Mouse (Mus musculus): ENCODE measurements around the gene Gm28305. TPM values are rescaled to one million over a fixed set of nuclear protein-coding genes. Genes with fewer than 3 reads are reported as not detected.

The Gm28305 gene
- polyA plus RNA-seq, 1 experiment, result not detected

DNA sequence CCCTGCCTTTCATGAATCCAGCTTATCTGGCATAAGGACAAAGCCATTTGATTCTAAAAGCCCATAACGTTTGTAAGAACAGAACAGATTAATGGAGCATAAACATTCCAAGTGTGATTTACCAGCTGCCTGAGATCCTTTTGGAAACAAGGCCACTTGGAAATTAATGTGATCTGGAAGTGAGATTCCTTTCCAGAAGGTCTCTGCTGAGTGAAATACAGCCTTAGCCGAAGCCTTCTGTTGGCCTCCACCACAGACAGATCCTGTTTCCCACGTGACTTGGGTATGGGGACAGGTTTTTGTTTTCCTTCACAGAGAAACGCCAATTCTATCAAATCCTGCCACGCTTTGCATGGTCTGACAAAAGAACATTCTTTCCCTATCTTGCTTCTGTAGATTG, 83.2 kb downstream of the Gm28305 start:
- DNase-seq (ENCODE audit: extremely low spot score in 1 of 2, low spot score in 1 of 2), result no peak

Other genes starting within 250 kb of the Gm28305 start
- 8.9 and 10.8 TPM in 2 replicates for gene Nphp3, start 38.1 kb upstream of the Gm28305 start, polyA plus RNA-seq (2012; rRNA removed)
- 55.9 and 57.5 TPM in 2 replicates for gene Uba5, start 22.5 kb downstream of the Gm28305 start, polyA plus RNA-seq (2012; rRNA removed)
- 23.6 and 24.1 TPM in 2 replicates for gene Acad11, start 22.7 kb downstream of the Gm28305 start, polyA plus RNA-seq (2012; rRNA removed)
- gene Ackr4, start 86.3 kb downstream of the Gm28305 start, polyA plus RNA-seq (2012; rRNA removed), result 0.23 and 0.32 TPM in 2 replicates
- gene Dnajc13, start 222.3 kb downstream of the Gm28305 start, polyA plus RNA-seq (2012; rRNA removed), result 66.2 and 79.7 TPM in 2 replicates